Mouse (Mus musculus) MEL (cell line): ENCODE results near the gene Inpp4b.

Experiments used
- CTCF ChIP-seq, 3 experiments: IDR thresholded peaks in 2 of 3; conservative IDR thresholded peaks in 1 of 3; 2 replicates each; pipeline ENCODE4 v1.5.1; 2011 to 2012; ENCODE audit warnings: low read length in 3 of 3, low read depth in 2 of 3, mild to moderate bottlenecking in 2 of 3, improper control_type of control experiment in 1 of 3, inconsistent platforms in 1 of 3, mixed read lengths in 1 of 3, moderate library complexity in 1 of 3; ENCODE audit not compliant: control insufficient read depth in 1 of 3, insufficient read depth in 1 of 3, poor library complexity in 1 of 3, severe bottlenecking in 1 of 3
- EP300 ChIP-seq, 2 experiments: IDR thresholded peaks; 2 replicates each; pipeline ENCODE4 v1.6.1; 2011; ENCODE audit warnings: improper control_type of control experiment in 2 of 2, low read length in 2 of 2, low read depth in 1 of 2, mild to moderate bottlenecking in 1 of 2
- MAZ ChIP-seq: IDR thresholded peaks from 2 replicates; pipeline ENCODE4 v1.6.1; 2012; ENCODE audit warnings: low read depth, mild to moderate bottlenecking, inconsistent platforms, low read length, improper control_type of control experiment
- MEF2A ChIP-seq: IDR thresholded peaks from 2 replicates; pipeline ENCODE4 v1.6.1; 2014; ENCODE audit warnings: low read depth, mild to moderate bottlenecking, inconsistent platforms, low read length, improper control_type of control experiment; ENCODE audit not compliant: poor library complexity, insufficient replicate concordance, severe bottlenecking; ENCODE audit errors: extremely low read depth
- MXI1 ChIP-seq: IDR thresholded peaks from 2 replicates; pipeline ENCODE4 v1.6.1; 2011; ENCODE audit warnings: mild to moderate bottlenecking, low read depth, low read length, improper control_type of control experiment
- POLR2AphosphoS5 ChIP-seq: IDR thresholded peaks from 2 replicates; pipeline ENCODE4 v1.6.1; 2012; ENCODE audit warnings: low read depth, borderline replicate concordance, mild to moderate bottlenecking, inconsistent platforms, low read length, moderate library complexity, mixed read lengths
- RAD21 ChIP-seq: IDR thresholded peaks from 2 replicates; pipeline ENCODE4 v1.6.1; 2011; ENCODE audit warnings: mild to moderate bottlenecking, low read depth, low read length, improper control_type of control experiment
- TCF12 ChIP-seq: IDR thresholded peaks from 2 replicates; pipeline ENCODE4 v1.6.1; 2014; ENCODE audit warnings: low read depth, mild to moderate bottlenecking, inconsistent platforms, low read length, improper control_type of control experiment, moderate library complexity
- ZKSCAN1 ChIP-seq: IDR thresholded peaks from 2 replicates; pipeline ENCODE4 v1.6.1; 2012; ENCODE audit warnings: low read depth, mild to moderate bottlenecking, inconsistent platforms, low read length, improper control_type of control experiment, moderate library complexity
- ZMIZ1 ChIP-seq: IDR thresholded peaks from 2 replicates; pipeline ENCODE4 v1.6.1; 2012; ENCODE audit warnings: low read depth, mild to moderate bottlenecking, inconsistent platforms, low read length, improper control_type of control experiment, moderate library complexity

DNA sequence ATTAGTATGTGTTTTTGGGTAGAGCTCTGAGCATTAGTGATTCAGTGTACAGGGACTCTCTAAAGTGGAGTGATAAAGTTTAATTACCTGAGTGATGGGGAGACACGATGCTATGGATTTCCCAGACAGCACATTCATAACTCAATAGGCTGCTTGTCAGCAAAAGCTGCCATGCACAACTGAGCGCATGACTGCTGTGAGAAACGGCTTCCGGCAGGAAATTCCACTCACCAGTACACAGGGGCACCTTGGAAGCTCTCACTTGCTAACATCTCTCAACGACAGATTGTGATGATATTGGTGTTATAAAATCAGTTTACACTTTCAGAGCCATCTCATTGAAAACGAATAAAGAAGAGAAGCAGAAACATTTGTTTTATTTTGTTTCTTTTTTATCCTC is 465.2 kb downstream of the Inpp4b start:
- TF ChIP-seq ZKSCAN1 (no peak), CTCF (IDR thresholded peaks at IDR 0.05 in 2 of 3, conservative IDR thresholded peaks at IDR 0.05 in 1 of 3; ENCODE audit: control insufficient read depth in 1 of 3, insufficient read depth in 1 of 3, low read depth in 2 of 3, low read length in 3 of 3, poor library complexity in 1 of 3, severe bottlenecking in 1 of 3) (no peak), TCF12 (no peak), EP300 (IDR thresholded peaks at IDR 0.05; ENCODE audit: low read depth in 1 of 2, low read length in 2 of 2) (no peak), MXI1 (no peak), ZMIZ1 (no peak), MAZ (no peak), POLR2AphosphoS5 (no peak), MEF2A (no peak), RAD21 (no peak)
